In the genomic region with DNA sequence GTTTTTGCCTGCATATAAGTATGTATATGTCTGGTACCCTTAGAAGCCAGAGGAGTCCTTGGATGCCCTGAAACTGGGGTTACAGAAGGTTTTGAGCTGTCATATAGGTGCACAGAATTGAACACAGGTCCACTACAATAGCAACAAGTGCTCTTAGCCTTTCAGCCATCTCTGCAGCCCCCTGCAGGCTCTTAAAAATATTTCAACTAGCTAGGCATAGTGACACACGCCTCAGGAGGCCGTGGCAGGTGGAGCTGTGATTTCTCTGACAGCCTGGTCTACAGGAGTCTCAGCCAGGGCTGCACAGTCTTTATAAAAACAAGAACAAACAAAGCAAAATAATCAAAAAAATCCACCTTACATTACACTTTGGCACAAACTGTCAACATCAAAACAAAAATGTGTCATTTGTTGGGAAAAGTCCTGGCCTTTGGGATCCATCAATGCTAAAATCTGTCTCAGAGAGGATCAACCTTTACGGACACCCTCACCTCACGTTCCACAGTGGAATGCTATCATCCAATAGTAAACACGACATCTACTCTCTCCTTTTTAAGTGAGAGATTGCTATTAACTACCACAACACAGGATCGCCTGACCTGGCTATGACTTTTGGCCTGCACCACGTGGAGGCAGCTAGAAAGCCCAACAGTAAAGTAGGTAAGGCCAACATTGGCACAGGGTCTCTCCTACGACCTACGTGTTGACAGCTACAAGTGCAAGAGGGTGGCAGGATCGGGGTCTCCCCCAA, we compare ENCODE assay signal across 9 mouse cellular contexts. TPM values are rescaled to one million over a fixed set of nuclear protein-coding genes. Genes with fewer than 3 reads are reported as not detected.
DNase-seq lines count a peak whose midpoint lies in the region; ATAC-seq lines count a peak whose summit lies in the region.
"Had no signal": no experiment of that assay in that cellular context is flagged by ENCODE, and none has a peak within 500 bp of the region (broad histone marks: within the 10 kb centered on the region; RNA-seq: fewer than 3 reads in every experiment).

No protein-coding gene starts in this region.

- no peak for ATAC-seq in embryonic facial prominence, embryonic 11.5 days (replicated peaks; ENCODE audit: insufficient number of reproducible peaks, low FRiP score, low TSS enrichment, low read depth)
- 0 out of 2 replicates have a peak, but pooled peaks have one; percentile 53 for ATAC-seq in intestine, embryonic 14.5 days (replicated peaks; ENCODE audit: low FRiP score, low TSS enrichment, low read depth)
- ATAC-seq in stomach, embryonic 15.5 days (ENCODE audit: insufficient read depth, low FRiP score, low read depth), result no peak; the same call in 1 of the 2 replicates

- H3K36me3 ChIP-seq in embryonic facial prominence, embryonic 11.5 days (replicated peaks; ENCODE audit: control insufficient read depth, insufficient read depth, low read depth, low read length), result peaks cover 4% of the 10 kb centered on the region
- peaks cover 26% of the 10 kb centered on the region for H3K36me3 ChIP-seq in intestine, embryonic 14.5 days (ENCODE audit: control insufficient read depth, insufficient read depth, low read length)
- peaks cover 11% of the 10 kb centered on the region; the same call in 1 of the 2 replicates for H3K36me3 ChIP-seq in stomach, embryonic 15.5 days

- peak overlapping the region; percentile 70 for H3K9ac ChIP-seq in embryonic facial prominence, embryonic 11.5 days (replicated peaks; ENCODE audit: low read length)
- peak overlapping the region; percentile 73 for H3K9ac ChIP-seq in intestine, embryonic 14.5 days (ENCODE audit: low read length)
- peak overlapping the region; percentile 73; the same call in 1 of the 2 replicates for H3K9ac ChIP-seq in stomach, embryonic 15.5 days

- no peaks in the 10 kb centered on the region; the same call in none of the 2 replicates for H3K4me1 ChIP-seq in embryonic facial prominence, embryonic 11.5 days (ENCODE audit: control insufficient read depth, insufficient read depth, low read length)
- H3K4me1 ChIP-seq in intestine, embryonic 14.5 days (replicated peaks; ENCODE audit: control insufficient read depth, insufficient read depth, low read length), result peaks cover 13% of the 10 kb centered on the region; the same call in 1 of the 2 replicates
- H3K4me1 ChIP-seq in stomach, embryonic 15.5 days, result peaks cover 13% of the 10 kb centered on the region

- peak overlapping the region; percentile 88 for H3K4me3 ChIP-seq in embryonic facial prominence, embryonic 11.5 days (ENCODE audit: low read depth, low read length)
- H3K4me3 ChIP-seq in intestine, embryonic 14.5 days (ENCODE audit: low read depth, low read length), result peak overlapping the region; percentile 89
- H3K4me3 ChIP-seq in stomach, embryonic 15.5 days (replicated peaks), result peak overlapping the region; percentile 78

- DNase-seq in cerebellum, adult 9-10 months, result peak; percentile 55
- DNase-seq in cerebellum, postnatal 4 days (ENCODE audit: low spot score in 2 of 2), result no peak
- DNase-seq in B cell, adult 2 months, result peak; percentile 58 to 62
- DNase-seq in embryonic facial prominence, embryonic 11.5 days (ENCODE audit: low spot score), result peak; percentile 59
- DNase-seq in intestine, embryonic 14.5 days (ENCODE audit: low spot score), result no peak
- peak; percentile 30 for DNase-seq in lung, postnatal 25 days (ENCODE audit: low spot score)
- no peak for DNase-seq in gastrocnemius, postnatal 36 days

- peak overlapping the region; percentile 87 for H3K4me2 ChIP-seq in embryonic facial prominence, embryonic 11.5 days (ENCODE audit: low read depth, low read length)
- peak overlapping the region; percentile 94 for H3K4me2 ChIP-seq in intestine, embryonic 14.5 days (ENCODE audit: low read length)
- peak overlapping the region; percentile 98 for H3K4me2 ChIP-seq in stomach, embryonic 15.5 days

- no peaks in the 10 kb centered on the region for H3K27me3 ChIP-seq in embryonic facial prominence, embryonic 11.5 days (ENCODE audit: control insufficient read depth, insufficient read depth, low read length)
- no peaks in the 10 kb centered on the region for H3K27me3 ChIP-seq in intestine, embryonic 14.5 days (replicated peaks; ENCODE audit: control insufficient read depth, insufficient read depth, low read length)
- no peaks in the 10 kb centered on the region for H3K27me3 ChIP-seq in stomach, embryonic 15.5 days (replicated peaks)
- H3K27me3 ChIP-seq: Patski had no signal

- H3K27ac ChIP-seq in embryonic facial prominence, embryonic 11.5 days (replicated peaks; ENCODE audit: low read depth, low read length), result no peak overlapping the region; the same call in 1 of the 2 replicates
- no peak overlapping the region; the same call in 1 of the 2 replicates for H3K27ac ChIP-seq in intestine, embryonic 14.5 days (ENCODE audit: low read depth)
- no peak overlapping the region; the same call in 1 of the 2 replicates for H3K27ac ChIP-seq in stomach, embryonic 15.5 days

- no peaks in the 10 kb centered on the region for H3K9me3 ChIP-seq in embryonic facial prominence, embryonic 11.5 days (replicated peaks; ENCODE audit: control insufficient read depth, low read length)
- no peaks in the 10 kb centered on the region for H3K9me3 ChIP-seq in intestine, embryonic 14.5 days (ENCODE audit: control insufficient read depth, low read length)
- H3K9me3 ChIP-seq in stomach, embryonic 15.5 days, result no peaks in the 10 kb centered on the region

- WGBS in embryonic facial prominence, embryonic 11.5 days, result 4% methylated on average over 10 of the region's 10 CpGs
- WGBS in intestine, embryonic 14.5 days, result 3% methylated on average over 10 of the region's 10 CpGs
- 2% methylated on average over 10 of the region's 10 CpGs for WGBS in stomach, embryonic 15.5 days

- intact Hi-C loops in gastrocnemius, postnatal 36 days (cut with DNase I), result no loop called here

RNA-seq across cellular contexts. Expression of a gene that starts 0.9 kb away (rescaled TPM):
- polyA plus RNA-seq in embryonic facial prominence, embryonic 11.5 days (2014; fragmentation: Nextera tagmentation; extraction: Ambion mirVana), result 79.0 and 87.2 TPM in 2 replicates
- polyA plus RNA-seq in intestine, embryonic 14.5 days (2014; fragmentation: Nextera tagmentation; extraction: Ambion mirVana), result 134 and 136 TPM in 2 replicates
- 110 and 114 TPM in 2 replicates for polyA plus RNA-seq in stomach, embryonic 15.5 days (2015; fragmentation: Nextera tagmentation; extraction: Ambion mirVana)
- 10 to 100 TPM; 23.7 to 26.6 TPM for total RNA-seq in gastrocnemius, postnatal 36 days (2021)

RNA-seq across cellular contexts. Expression of a gene that starts 14.5 kb away (rescaled TPM):
- 4.7 and 5.9 TPM in 2 replicates for polyA plus RNA-seq in embryonic facial prominence, embryonic 11.5 days (2014; fragmentation: Nextera tagmentation; extraction: Ambion mirVana)
- 16.4 and 16.6 TPM in 2 replicates for polyA plus RNA-seq in intestine, embryonic 14.5 days (2014; fragmentation: Nextera tagmentation; extraction: Ambion mirVana)
- 27.6 and 28.2 TPM in 2 replicates for polyA plus RNA-seq in stomach, embryonic 15.5 days (2015; fragmentation: Nextera tagmentation; extraction: Ambion mirVana)
- total RNA-seq in gastrocnemius, postnatal 36 days (2021), result 1 to 10 TPM; 4.6 to 4.7 TPM

RNA-seq across cellular contexts. Expression of a gene that starts 25.4 kb away (rescaled TPM):
- 0.56 and 0.70 TPM in 2 replicates for polyA plus RNA-seq in embryonic facial prominence, embryonic 11.5 days (2014; fragmentation: Nextera tagmentation; extraction: Ambion mirVana)
- 0.55 and 0.60 TPM in 2 replicates for polyA plus RNA-seq in intestine, embryonic 14.5 days (2014; fragmentation: Nextera tagmentation; extraction: Ambion mirVana)
- 0.80 and 0.85 TPM in 2 replicates for polyA plus RNA-seq in stomach, embryonic 15.5 days (2015; fragmentation: Nextera tagmentation; extraction: Ambion mirVana)
- under 1 TPM; 0.28 to 0.39 TPM for total RNA-seq in gastrocnemius, postnatal 36 days (2021)

RNA-seq across cellular contexts. Expression of a gene that starts 25.6 kb away (rescaled TPM):
- 0.18 and 0.26 TPM in 2 replicates for polyA plus RNA-seq in embryonic facial prominence, embryonic 11.5 days (2014; fragmentation: Nextera tagmentation; extraction: Ambion mirVana)
- 0.55 and 0.69 TPM in 2 replicates for polyA plus RNA-seq in intestine, embryonic 14.5 days (2014; fragmentation: Nextera tagmentation; extraction: Ambion mirVana)
- polyA plus RNA-seq in stomach, embryonic 15.5 days (2015; fragmentation: Nextera tagmentation; extraction: Ambion mirVana), result 0.55 and 0.89 TPM in 2 replicates
- under 1 TPM; 0.67 to 0.87 TPM for total RNA-seq in gastrocnemius, postnatal 36 days (2021)

RNA-seq across cellular contexts. Expression of a gene that starts 30.2 kb away (rescaled TPM):
- polyA plus RNA-seq in embryonic facial prominence, embryonic 11.5 days (2014; fragmentation: Nextera tagmentation; extraction: Ambion mirVana), result not detected in 2 replicates
- not detected in 2 replicates for polyA plus RNA-seq in intestine, embryonic 14.5 days (2014; fragmentation: Nextera tagmentation; extraction: Ambion mirVana)
- 0.22 TPM in 1 of 2 replicates, not detected in the other for polyA plus RNA-seq in stomach, embryonic 15.5 days (2015; fragmentation: Nextera tagmentation; extraction: Ambion mirVana)
- total RNA-seq in gastrocnemius, postnatal 36 days (2021), result not detected
- polyA plus RNA-seq: Patski had no signal

Comparison
In these comparisons a context has a peak if more than half of its experiments do, and no peak if none do; other contexts are left out.
1. DNase-seq: peak in cerebellum, adult 9-10 months (single experiment), B cell, adult 2 months (2 of 2), embryonic facial prominence, embryonic 11.5 days (single experiment) and lung, postnatal 25 days (single experiment); none in cerebellum, postnatal 4 days (0 of 2), intestine, embryonic 14.5 days (single experiment) and gastrocnemius, postnatal 36 days (0 of 2).
2. Peak in every context shown above with its lines, with median percentiles within 50 percentile points of each other: H3K4me2 ChIP-seq, H3K4me3 ChIP-seq and H3K9ac ChIP-seq.